Mouse (Mus musculus) heart, postnatal 0 days (tissue): ENCODE data around the gene Pygo1.

ENCODE experiments used
- CTCF ChIP-seq: IDR thresholded peaks from 2 replicates; pipeline ENCODE4 v1.5.1; 2016; ENCODE audit warnings: antibody characterized with exemption, control low read depth, low read depth
- EP300 ChIP-seq: IDR thresholded peaks from 2 replicates; pipeline ENCODE4 v1.6.1; 2016; ENCODE audit warnings: antibody characterized with exemption, low read depth

DNA sequence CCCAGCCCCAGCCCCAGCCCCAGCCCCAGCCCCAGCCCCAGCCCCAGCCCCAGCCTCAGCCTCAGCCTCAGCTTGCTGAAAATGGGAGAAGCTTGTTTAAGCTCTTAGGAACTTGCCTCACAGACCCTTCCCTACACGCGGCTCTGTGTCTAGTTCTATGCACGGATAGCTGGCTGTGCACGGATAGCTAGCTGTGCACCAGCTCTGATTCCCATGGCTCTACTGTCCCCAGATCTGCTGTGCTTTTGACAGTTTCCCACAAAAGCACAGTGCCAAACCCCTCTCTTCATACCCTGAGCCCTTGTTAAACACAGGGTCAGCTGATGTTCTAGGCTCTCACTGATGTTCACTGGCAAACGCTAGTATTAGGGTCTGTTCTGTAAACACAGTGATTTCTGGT is 32.7 kb upstream of the Pygo1 start:
- TF ChIP-seq CTCF (no peak), EP300 (no peak)
